Mouse (Mus musculus) lung, postnatal 14 days (tissue): ENCODE results near the gene Dffb.
"Not testable (repeated sequence)": the region's sequence is repeated elsewhere in the genome, so short reads cannot be mapped to it uniquely, and the experiment has no call there.

Experiments
- DNase-seq: peaks from one replicate; pipeline ENCODE4 v3.0.0; 2021

The Dffb gene

DNA sequence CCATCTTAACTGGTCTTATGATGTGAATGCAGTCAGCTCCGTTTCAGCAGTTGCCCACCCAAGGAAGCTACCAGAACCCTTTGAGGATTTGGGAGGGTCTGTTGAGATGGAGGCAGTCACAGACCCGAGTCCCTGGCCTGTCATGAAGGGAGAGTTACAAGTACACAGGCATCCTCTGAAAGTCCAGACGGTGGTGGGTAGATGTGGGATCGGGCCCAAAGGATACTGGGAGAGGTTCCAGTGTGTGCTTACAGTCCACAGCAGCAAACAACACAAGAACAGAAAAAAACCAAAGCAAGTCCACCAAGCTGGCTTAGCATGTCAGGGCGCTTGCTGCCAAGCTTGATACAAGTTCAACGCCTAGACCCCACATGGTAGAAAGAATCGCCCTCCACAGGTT is 12.3 kb downstream of the Dffb start:
- DNase-seq = no peak

DNA sequence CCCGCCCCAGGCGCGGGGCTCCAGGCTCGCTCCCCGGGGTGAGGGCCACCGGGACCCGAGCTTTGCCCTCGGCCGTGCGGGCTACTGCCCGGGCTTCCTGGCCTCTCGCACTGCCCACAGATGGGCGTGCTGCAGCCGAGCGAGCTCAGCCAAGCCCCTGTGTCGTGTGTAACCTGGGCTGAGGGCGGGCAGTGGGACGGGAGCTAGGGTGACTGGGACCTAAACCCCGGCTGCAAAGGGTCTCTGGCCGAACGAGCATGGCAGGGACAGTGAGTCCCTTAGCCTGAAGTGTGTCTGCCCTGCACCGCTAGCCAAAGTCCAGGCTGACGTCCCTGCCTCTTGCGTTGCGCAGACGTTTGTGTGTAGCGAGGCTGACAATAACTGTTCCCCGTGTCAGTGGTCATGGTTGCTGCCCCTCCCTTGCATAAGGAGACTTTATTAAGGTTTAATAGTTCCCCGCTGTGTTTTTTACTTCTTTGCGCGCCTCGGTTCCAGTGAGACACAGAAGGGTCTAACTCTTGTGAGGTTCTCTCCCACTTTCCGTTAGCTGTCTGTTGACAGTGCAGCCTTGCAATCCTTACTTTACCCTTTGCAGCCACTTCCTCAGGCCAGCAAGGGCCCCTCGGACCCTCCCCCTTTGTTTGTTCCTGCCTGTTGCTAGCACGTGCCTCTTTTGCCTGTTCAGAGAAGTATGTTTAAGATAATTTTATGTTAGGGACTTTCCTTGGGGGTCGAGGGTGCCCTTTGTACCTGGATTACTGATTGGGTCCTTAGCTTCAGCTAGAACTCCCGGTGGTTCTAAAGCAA is 17.3 kb downstream of the Dffb start:
- DNase-seq = peak; percentile 2

DNA sequence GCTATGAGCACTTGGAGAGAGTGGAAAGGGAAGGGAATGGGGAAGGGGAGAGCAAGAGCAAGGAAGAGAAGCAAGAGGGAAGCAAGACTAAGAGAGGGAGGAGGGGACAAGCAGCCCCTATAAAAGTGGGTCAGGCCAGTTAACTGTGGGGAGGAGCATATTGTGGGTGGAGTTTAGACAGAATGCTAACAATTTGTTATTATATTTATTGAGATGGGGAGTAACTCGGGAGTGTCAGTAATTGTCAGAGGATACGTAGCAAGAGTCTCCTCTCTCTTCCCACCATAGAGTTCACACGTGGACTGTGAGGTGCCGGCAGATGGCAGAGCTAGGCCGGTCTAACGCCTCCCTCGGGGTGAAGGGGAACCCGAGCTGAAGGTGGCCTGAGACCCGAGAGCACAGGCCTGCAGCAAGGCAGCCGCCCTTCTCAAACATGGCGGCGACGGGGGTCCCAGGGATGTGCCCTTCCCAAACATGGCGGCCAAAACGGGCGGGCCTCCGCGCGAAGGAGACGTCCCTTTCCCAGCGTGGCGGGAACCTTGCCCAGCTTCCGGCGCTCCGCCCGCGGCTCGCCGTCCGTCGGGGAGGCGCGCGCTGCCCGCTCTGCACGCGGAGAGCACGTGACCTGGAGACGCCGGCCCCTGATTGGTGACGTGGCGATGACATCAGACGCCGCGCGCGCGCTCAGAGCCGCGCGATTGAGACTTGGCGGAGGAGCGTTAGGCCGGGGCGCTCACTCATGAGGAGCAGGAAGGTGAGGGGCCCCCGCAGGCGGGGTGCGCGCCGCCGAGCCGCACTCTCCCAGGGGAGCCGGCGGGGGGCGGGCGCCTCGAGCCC is 18.1 kb downstream of the Dffb start, which contains the start of gene A430005L14Rik:
Gene A430005L14Rik (plus strand): TSS at position 669 of the 837 bp plus-strand sequence.
- peak; percentile 97 for DNase-seq

DNA sequence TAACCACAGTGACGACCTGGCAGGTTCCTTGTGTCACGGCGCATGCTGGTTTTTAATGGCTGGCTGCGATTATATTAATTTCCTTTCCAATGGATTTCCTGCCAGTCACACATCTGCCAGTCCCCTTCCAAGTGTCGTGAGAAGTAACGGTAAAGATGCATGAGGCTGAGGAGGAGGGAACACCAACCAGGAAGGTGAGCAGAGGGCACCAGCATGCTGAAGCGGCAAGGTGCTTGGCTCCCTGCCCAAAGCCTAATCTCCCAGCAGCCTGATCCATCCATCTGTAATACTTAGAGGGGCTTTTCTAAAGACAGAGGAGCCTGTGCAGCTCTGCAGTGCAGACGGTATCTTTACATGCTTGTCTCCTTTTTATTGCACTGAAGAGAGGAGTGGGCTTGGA is 19.3 kb downstream of the Dffb start:
- no peak for DNase-seq

DNA sequence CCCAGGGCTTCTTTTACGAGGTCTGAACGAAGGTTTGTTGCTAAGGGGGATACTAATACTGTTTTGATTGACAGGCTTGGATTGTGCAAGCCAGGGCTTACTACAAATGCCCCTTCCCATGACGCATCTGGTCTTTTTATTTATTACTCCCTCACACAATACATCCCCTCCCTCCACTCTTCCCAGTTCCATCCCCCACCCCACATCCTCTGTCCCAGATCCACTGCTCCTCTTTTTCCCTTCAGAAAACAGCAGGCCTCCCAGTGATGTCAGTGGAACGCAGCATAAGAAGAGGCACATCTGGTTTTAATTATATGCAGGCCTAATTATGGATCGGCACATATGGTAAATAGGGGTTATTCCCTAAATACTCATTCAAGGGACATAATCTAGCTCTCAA is 23.2 kb downstream of the Dffb start:
- DNase-seq = no peak

DNA sequence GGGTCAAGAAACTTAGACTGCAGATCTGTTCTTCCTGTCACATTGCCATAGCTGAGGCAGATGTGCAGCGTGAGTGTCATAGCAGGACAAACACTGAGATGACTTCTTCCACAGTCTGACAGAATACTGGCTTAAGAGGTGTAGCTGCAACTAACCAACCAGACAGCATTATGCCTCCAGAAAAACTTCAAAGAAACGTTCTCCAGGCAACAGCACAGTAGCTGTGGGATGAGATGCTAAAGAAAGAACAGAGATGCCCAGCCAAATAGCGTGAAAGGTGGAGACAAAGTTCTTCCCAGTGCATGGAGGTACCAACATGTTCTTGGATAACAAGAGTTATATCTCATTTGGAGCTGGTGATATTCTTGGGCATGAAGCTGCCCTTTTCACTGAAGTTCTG is 23.8 kb downstream of the Dffb start:
- DNase-seq = no peak

DNA sequence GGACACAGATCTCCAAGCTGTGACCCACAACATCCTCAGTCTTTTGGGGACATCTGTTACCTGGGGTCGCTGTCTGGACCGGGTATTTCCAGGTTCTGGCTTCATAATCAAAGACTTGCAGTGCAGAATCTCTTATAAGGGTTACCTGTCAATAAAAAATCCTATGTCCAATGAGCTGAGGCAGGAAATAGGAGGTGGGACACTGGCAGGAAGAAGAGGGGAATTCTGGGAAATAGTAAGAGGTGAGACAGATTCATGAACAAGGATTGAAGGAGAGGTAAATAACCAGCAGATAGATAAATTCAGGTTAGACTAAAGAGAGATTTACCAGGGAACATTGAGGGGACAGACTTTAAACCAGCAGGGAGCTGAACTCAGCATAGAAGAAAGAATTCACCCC is 24.6 kb downstream of the Dffb start:
- DNase-seq = no peak

DNA sequence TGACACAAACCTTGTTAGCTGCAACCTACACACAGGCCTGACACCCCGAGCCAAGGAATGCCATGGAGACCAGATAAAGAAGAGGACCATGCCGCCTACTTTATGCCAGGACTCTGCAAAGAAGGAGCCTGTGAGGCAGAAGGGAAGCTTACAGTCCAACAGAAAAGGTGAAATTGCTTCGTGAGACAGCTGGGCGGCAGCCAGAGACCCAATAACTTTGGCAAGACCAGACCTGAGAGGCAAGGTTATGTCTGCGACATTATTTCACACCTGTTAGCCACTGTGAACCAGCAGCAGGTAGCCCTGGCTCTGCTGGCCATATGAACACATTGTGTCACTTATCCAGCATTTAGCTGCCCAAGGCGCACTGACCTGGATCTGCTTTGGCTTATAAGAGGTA is 29.2 kb downstream of the Dffb start:
- no peak for DNase-seq

DNA sequence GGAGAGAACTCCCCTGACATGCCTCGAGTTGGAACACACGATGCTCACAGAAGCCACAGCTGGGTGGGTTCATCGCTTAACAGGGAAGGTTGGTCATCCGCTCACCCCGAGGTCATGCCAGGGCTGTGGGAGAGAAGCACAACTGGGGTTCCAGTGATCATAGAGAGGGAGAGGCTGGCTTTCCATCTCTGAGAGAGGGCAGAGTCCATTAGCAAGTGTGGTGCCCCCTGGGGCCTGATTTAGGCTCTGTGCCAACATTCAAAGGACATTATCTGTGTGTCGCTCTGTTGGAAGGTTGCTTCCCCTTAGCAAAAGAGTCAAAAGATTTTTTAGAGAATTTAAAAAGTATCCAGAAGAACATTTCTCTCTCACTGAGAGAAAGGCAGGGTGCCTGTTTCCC is 30.7 kb downstream of the Dffb start:
- no peak for DNase-seq

DNA sequence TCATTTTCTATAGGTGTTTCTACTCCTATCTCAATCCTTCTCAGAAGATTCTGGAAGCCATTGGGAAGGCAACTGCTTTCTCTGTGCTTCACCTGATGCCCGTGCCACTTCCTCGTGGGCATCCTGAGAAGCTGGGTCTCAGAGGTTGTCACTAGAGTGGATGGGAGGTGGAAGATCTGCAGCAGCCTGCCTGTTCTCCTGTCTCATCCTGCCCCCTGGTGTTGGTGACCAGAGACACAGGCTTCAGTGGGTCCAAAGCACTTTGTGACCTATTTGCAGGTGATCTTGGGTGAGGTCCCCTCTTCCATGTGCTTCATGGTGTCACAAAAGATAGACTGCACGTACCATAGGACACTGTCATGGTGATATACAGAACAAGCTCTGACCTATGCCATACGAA is 31.7 kb downstream of the Dffb start:
- peak; percentile 20 for DNase-seq

DNA sequence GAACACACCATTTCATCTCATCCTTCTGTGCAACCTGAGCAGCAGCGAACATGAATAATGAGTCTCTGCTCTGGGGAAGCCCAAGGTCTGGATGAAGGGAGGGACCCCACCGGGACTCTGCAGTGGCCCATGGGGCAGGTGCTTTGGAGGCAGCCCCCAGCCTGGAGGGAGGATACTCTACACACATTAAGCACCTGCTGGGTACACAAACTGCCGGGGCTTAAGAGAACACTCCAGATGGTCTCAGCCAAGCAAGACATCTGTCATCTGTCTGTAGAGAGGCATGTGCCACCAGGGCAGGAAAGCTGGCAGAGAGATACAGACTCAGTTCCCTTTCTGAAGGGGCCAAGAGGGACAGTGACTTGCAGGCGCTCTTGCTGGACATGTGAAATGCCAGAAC is 45.0 kb downstream of the Dffb start:
- no peak for DNase-seq

DNA sequence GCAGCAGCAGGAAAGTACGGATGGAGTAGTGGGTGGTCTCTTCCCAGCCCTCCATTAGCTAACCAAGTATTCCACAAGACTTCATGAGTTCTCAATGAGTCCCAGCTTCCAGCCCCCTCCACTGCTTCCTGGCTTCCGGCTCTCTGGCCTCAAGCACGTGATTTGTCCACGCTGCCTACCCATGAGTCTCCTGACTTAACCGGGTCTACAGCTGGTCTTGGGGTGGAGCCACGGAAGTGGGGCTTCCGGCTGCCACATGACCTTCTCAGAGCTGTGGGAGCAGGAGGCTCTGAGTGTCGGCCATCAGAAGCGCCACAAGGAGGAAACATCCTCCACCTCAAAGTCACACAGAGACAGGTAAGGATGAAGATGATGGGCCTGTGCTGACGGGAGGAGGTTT is 45.5 kb downstream of the Dffb start:
- no peak for DNase-seq

DNA sequence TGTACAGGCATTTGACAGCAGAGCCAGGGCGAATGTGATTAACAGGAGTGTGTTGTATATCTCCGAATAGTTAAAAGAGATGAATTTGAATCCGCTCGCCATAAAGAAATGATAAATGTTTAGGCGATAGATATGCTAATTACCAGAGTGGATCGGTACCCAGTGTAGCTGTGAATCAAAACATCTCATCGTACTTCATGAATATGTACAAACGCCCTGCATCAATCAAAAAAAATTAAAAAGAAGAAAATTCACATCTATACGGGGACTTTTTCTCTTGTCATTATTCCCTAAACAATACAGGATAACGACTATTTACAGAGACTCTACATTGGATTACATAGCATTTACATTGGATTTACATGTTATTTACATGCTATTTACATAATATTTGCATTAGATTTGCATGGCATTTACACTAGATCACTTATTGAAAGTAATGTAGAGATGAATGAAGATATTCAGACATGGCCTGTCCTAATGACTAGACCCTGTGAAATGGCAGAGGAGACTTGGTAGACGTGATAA is 46.1 kb downstream of the Dffb start:
- no peak for DNase-seq

DNA sequence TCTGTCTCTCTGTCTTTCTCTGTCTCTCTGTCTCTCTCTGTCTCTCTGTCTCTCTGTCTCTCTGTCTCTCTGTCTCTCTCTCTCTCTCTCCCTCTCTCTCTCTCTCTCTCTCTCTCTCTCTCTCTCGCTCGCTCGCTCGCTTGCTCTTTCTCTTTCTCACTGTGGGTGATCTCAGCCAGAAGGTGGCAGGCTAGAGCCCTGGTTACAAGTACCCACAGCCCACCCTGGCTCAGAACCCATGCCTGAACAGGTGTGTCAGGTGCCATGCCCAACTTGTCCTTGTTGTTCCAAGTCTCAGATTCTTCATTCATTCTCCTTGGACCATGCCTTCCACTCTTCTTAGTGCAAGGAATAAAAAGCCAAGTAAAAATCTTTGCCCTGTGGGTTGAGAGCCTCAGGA is 52.8 kb downstream of the Dffb start:
- DNase-seq = not testable (repeated sequence)

DNA sequence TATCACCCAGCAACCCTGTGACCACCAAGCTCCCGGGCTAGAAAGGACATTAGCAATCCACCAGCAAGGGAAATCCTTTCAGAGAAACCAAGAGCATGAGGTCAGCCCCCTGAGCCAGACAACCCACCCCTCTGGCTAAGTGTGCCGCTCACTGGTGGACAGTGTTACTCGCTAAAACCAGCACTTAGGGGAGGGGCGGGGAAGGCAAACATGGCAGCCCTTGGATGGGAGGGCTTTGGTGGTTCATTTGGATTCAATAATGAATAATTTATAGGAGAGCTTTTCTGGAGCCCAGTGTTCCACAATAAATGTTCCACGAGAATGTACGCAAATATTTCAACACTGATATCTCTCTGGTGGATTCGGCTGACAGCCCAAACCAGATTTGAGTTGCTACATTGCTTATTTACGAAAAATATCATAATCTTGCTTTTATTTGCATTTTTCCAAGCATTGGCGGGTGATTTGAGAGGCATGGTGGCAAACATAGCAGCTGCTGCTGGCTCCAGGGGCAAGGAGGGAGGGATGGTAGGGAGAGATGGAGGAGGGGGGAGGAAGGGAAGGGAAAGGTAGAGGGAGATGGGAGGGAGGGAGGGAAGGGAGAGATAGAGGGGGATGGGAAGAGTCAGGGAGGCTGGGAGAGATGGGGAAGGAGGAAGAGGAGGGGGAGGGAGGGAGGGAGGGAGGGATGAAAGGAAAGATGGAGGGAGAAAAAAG is 54.3 kb downstream of the Dffb start:
- no peak for DNase-seq

DNA sequence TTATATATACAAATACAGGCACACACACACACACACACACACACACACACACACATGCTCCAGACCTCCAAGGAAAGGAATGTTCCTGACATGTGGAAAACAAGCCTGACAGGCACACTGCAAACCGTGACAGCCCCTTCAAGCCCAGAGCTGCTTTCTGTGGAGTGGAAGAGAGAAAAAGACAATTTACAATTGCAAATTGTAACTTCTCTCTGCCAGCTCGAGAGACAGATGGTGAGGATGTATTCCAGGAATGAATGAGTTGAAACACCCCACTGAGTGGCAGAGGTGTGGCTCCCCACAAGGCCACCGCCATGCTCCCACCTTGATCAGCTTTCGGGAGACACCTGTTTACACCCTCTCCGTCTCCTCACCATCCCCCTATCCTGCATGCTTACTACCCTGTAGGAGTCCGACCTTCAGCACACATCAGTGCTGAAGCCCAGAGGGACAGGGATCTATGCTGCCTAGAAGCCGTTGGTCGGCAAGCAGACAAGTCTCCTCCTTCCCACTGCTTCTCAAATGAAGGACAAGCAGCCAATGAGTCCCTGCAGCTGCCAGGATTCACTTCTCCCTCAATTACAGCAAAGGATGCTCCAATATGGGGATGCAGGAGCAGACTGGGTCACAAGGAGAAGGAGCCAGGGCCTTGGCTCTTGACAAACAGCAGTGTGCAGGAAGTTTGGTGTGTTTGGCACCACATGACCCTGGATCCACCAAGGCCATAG is 57.0 kb downstream of the Dffb start:
- no peak for DNase-seq
